Mouse (Mus musculus) liver, embryonic 11.5 days (tissue): ENCODE results near the gene Fhdc1. TPM values are rescaled to one million over a fixed set of nuclear protein-coding genes. Genes with fewer than 3 reads are reported as not detected.
A peak's percentile ranks its signal among the peaks of the same experiment; 100 is the strongest.

Experiments used
- ATAC-seq: fragments of 200-750 bp; cut with Nextera tagmentation; replicated peaks from 2 replicates; pipeline ENCODE4 v1.8.0; 2017; ENCODE audit warnings: moderate number of reproducible peaks, mild to moderate bottlenecking, moderate TSS enrichment, moderate library complexity; ENCODE audit not compliant: low FRiP score
- DNase-seq: peaks from one replicate; pipeline ENCODE4 v3.0.0-alpha.2; 2017; ENCODE audit warnings: low spot score
- H3K27ac ChIP-seq: fragments of 300-500 bp; sonication (generic); 2 replicates; pipeline ENCODE4 v1.5.1; 2014; ENCODE audit warnings: mild to moderate bottlenecking, low read depth, low read length, control low read depth
- H3K27me3 ChIP-seq: fragments of 300-500 bp; sonication (generic); replicated peaks from 2 replicates; pipeline ENCODE4 v1.6.1; 2014; ENCODE audit warnings: low read length, mixed read lengths; ENCODE audit not compliant: control insufficient read depth, insufficient read depth
- H3K36me3 ChIP-seq: fragments of 300-500 bp; sonication (generic); 2 replicates; pipeline ENCODE4 v1.6.1; 2014; ENCODE audit warnings: mild to moderate bottlenecking, low read length, moderate library complexity, mixed read lengths; ENCODE audit not compliant: control insufficient read depth, insufficient read depth
- H3K4me1 ChIP-seq: fragments of 300-500 bp; sonication (generic); replicated peaks from 2 replicates; pipeline ENCODE4 v1.6.1; 2014; ENCODE audit warnings: low read length, mixed read lengths; ENCODE audit not compliant: control insufficient read depth, insufficient read depth
- H3K4me2 ChIP-seq: fragments of 300-500 bp; sonication (generic); 2 replicates; pipeline ENCODE4 v1.6.1; 2014; ENCODE audit warnings: mild to moderate bottlenecking, control low read depth, moderate library complexity
- H3K4me3 ChIP-seq: fragments of 300-500 bp; sonication (generic); 2 replicates; pipeline ENCODE4 v1.5.1; 2014; ENCODE audit warnings: low read depth, low read length, control low read depth
- H3K9ac ChIP-seq: fragments of 300-500 bp; sonication (generic); 2 replicates; pipeline ENCODE4 v1.6.1; 2014; ENCODE audit warnings: low read depth, low read length, control low read depth
- H3K9me3 ChIP-seq: fragments of 300-500 bp; sonication (generic); 2 replicates; pipeline ENCODE4 v1.6.1; 2016; ENCODE audit warnings: low read length, inconsistent platforms, mixed read lengths; ENCODE audit not compliant: control insufficient read depth
- WGBS: fragments of 180-500 bp; shearing (Covaris S2); extraction: QIAGEN DNeasy Blood & Tissue Kit; methylation state at CpG from one replicate; pipeline ENCODE4 v1.1.7; 2014; 5-methylcytosine and 5-hydroxymethylcytosine counted together
- polyA plus RNA-seq: library from polyadenylated mRNA; unstranded; fragments of >200 nt; fragmentation: Nextera tagmentation; extraction: Ambion mirVana; gene quantifications from 2 replicates; pipeline ENCODE4 v1.2.1, GENCODE M21; 2014

Gene Fhdc1
- polyA plus RNA-seq, 1 experiment from 2014 or later: 7.6 TPM

- H3K4me3 ChIP-seq: no peak overlapping the region
- no peaks in the 10 kb centered on the region for H3K27me3 ChIP-seq
- no peak overlapping the region for H3K4me2 ChIP-seq
- no peak overlapping the region for H3K9ac ChIP-seq
- peaks cover 5% of the 10 kb centered on the region; the same call in 1 of the 2 replicates for H3K36me3 ChIP-seq
- H3K4me1 ChIP-seq: no peaks in the 10 kb centered on the region; the same call in 1 of the 2 replicates
- no peaks in the 10 kb centered on the region for H3K9me3 ChIP-seq
- ATAC-seq (no peak), DNase-seq (no peak)
- 85% methylated on average over 10 of the region's 10 CpGs for WGBS
- H3K27ac ChIP-seq: no peak overlapping the region
These were observed 20.3 kb upstream of the Fhdc1 start for GRCm38 (mm10) chr3:84500491-84500890.

- no peaks in the 10 kb centered on the region for H3K36me3 ChIP-seq
- no peak overlapping the region for H3K4me2 ChIP-seq
- no peak overlapping the region for H3K9ac ChIP-seq
- WGBS: 85% methylated on average over 11 of the region's 11 CpGs
- H3K27me3 ChIP-seq: no peaks in the 10 kb centered on the region
- no peaks in the 10 kb centered on the region for H3K4me1 ChIP-seq
- H3K9me3 ChIP-seq: no peaks in the 10 kb centered on the region
- ATAC-seq (no peak), DNase-seq (no peak)
- H3K27ac ChIP-seq: no peak overlapping the region
- no peak overlapping the region for H3K4me3 ChIP-seq
These were observed 17.5 kb upstream of the Fhdc1 start for GRCm38 (mm10) chr3:84497718-84498117.

GRCm38 (mm10) chr3:84492657-84493056, 12.4 kb upstream of the Fhdc1 start:
- Histone ChIP-seq H3K27me3 (no peaks in the 10 kb centered on the region), H3K4me2 (no peak overlapping the region), H3K9ac (no peak overlapping the region), H3K4me1 (no peaks in the 10 kb centered on the region; the same call in 1 of the 2 replicates), H3K27ac (no peak overlapping the region), H3K36me3 (no peaks in the 10 kb centered on the region), H3K4me3 (no peak overlapping the region), H3K9me3 (no peaks in the 10 kb centered on the region)
- DNase-seq: no peak
- WGBS: 85% methylated on average over 8 of the region's 8 CpGs
- no peak for ATAC-seq

GRCm38 (mm10) chr3:84492148-84492547, 11.9 kb upstream of the Fhdc1 start:
- H3K27me3 ChIP-seq: no peaks in the 10 kb centered on the region
- no peak for DNase-seq
- H3K4me2 ChIP-seq: no peak overlapping the region
- H3K4me1 ChIP-seq: no peaks in the 10 kb centered on the region; the same call in 1 of the 2 replicates
- H3K9me3 ChIP-seq: no peaks in the 10 kb centered on the region
- no peak overlapping the region for H3K9ac ChIP-seq
- H3K36me3 ChIP-seq: no peaks in the 10 kb centered on the region
- 45% methylated on average over 4 of the region's 4 CpGs for WGBS
- no peak for ATAC-seq
- H3K4me3 ChIP-seq: no peak overlapping the region
- H3K27ac ChIP-seq: no peak overlapping the region

- Histone ChIP-seq H3K4me1 (no peaks in the 10 kb centered on the region; the same call in 1 of the 2 replicates), H3K4me2 (no peak overlapping the region), H3K9me3 (no peaks in the 10 kb centered on the region), H3K36me3 (no peaks in the 10 kb centered on the region), H3K4me3 (no peak overlapping the region), H3K27me3 (no peaks in the 10 kb centered on the region), H3K9ac (no peak overlapping the region), H3K27ac (no peak overlapping the region)
- WGBS: 83% methylated on average over 6 of the region's 6 CpGs
- DNase-seq (no peak), ATAC-seq (no peak)
These were observed 8.5 kb upstream of the Fhdc1 start for GRCm38 (mm10) chr3:84488716-84489115.

- 72% methylated on average over 3 of the region's 3 CpGs for WGBS
- Histone ChIP-seq H3K27ac (no peak overlapping the region), H3K4me3 (no peak overlapping the region), H3K4me2 (no peak overlapping the region), H3K4me1 (peaks cover 9% of the 10 kb centered on the region), H3K36me3 (no peaks in the 10 kb centered on the region), H3K9ac (no peak overlapping the region), H3K27me3 (peaks cover 14% of the 10 kb centered on the region), H3K9me3 (no peaks in the 10 kb centered on the region)
- DNase-seq: no peak
- ATAC-seq: no peak
These were observed 4.7 kb upstream of the Fhdc1 start for GRCm38 (mm10) chr3:84484891-84485290.

- H3K27ac ChIP-seq: no peak overlapping the region
- no peaks in the 10 kb centered on the region for H3K9me3 ChIP-seq
- no peak overlapping the region for H3K4me2 ChIP-seq
- no peak overlapping the region for H3K4me3 ChIP-seq
- ATAC-seq: no peak
- no peak overlapping the region for H3K9ac ChIP-seq
- H3K36me3 ChIP-seq: no peaks in the 10 kb centered on the region
- H3K27me3 ChIP-seq: peaks cover 20% of the 10 kb centered on the region
- no peak for DNase-seq
- 76% methylated on average over 4 of the region's 4 CpGs for WGBS
- H3K4me1 ChIP-seq: peaks cover 14% of the 10 kb centered on the region
These were observed 4.1 kb upstream of the Fhdc1 start for GRCm38 (mm10) chr3:84484333-84484732.

GRCm38 (mm10) chr3:84482121-84482520, 1.9 kb upstream of the Fhdc1 start:
- Histone ChIP-seq H3K27me3 (peaks cover 39% of the 10 kb centered on the region), H3K4me1 (peaks cover 32% of the 10 kb centered on the region), H3K36me3 (no peaks in the 10 kb centered on the region), H3K9ac (no peak overlapping the region), H3K9me3 (no peaks in the 10 kb centered on the region), H3K27ac (no peak overlapping the region), H3K4me3 (no peak overlapping the region), H3K4me2 (no peak overlapping the region)
- WGBS: 86% methylated on average over 6 of the region's 6 CpGs
- ATAC-seq: no peak
- no peak for DNase-seq

GRCm38 (mm10) chr3:84481104-84481503, 875 bp upstream of the Fhdc1 start:
- no peak for DNase-seq
- WGBS: 2% methylated on average over 11 of the region's 11 CpGs
- ATAC-seq: no peak
- Histone ChIP-seq H3K9me3 (no peaks in the 10 kb centered on the region), H3K36me3 (no peaks in the 10 kb centered on the region), H3K4me2 (peak overlapping the region; percentile 100), H3K27me3 (peaks cover 42% of the 10 kb centered on the region), H3K4me3 (peak overlapping the region; percentile 77), H3K9ac (no peak overlapping the region; the same call in 1 of the 2 replicates), H3K4me1 (peaks cover 32% of the 10 kb centered on the region), H3K27ac (no peak overlapping the region)
